Mouse (Mus musculus) ES-E14 (cell line): ENCODE data around the gene Gdf15.
"Not testable (repeated sequence)": the region's sequence is repeated elsewhere in the genome, so short reads cannot be mapped to it uniquely, and the experiment has no call there.

ENCODE experiments used
- CHD2 ChIP-seq: IDR thresholded peaks from 2 replicates; pipeline ENCODE4 v1.6.1; 2014; ENCODE audit warnings: mild to moderate bottlenecking, low read depth, low read length, inconsistent platforms
- HCFC1 ChIP-seq: IDR thresholded peaks from 2 replicates; pipeline ENCODE4 v1.6.1; 2012; ENCODE audit warnings: low read length, inconsistent platforms, borderline replicate concordance; ENCODE audit not compliant: insufficient read depth
- MAFK ChIP-seq: IDR thresholded peaks from 2 replicates; pipeline ENCODE4 v1.6.1; 2014; ENCODE audit warnings: mild to moderate bottlenecking, low read depth, low read length, inconsistent platforms; ENCODE audit not compliant: insufficient read depth
- ZC3H11A ChIP-seq: IDR thresholded peaks from 2 replicates; pipeline ENCODE4 v1.6.1; 2012; ENCODE audit warnings: low read depth, mild to moderate bottlenecking, inconsistent platforms, low read length, borderline replicate concordance
- ZNF384 ChIP-seq: IDR thresholded peaks from 2 replicates; pipeline ENCODE4 v1.6.1; 2012; ENCODE audit warnings: low read depth, low read length, inconsistent platforms

GRCm38 (mm10) chr8:70587955-70588354, 44.3 kb downstream of the Gdf15 start:
- not testable (repeated sequence) for TF ChIP-seq ZNF384, MAFK, CHD2, HCFC1, ZC3H11A
